Mouse (Mus musculus): ENCODE measurements around the gene Ergic1.

The Ergic1 gene

GRCm38 (mm10) chr17:26561290-26561640, at the start of gene Ergic1:
Gene Ergic1, plus strand, starts transcription at chr17:26561489.
- no peaks in the 10 kb centered on the region for H3K36me3 ChIP-seq (ENCODE audit: control insufficient read depth, insufficient read depth, low read length, poor library complexity, severe bottlenecking)

GRCm38 (mm10) chr17:26511816-26512774, 49.2 kb upstream of the Ergic1 start:
- Histone ChIP-seq H3K27me3 (ENCODE audit: control insufficient read depth, insufficient read depth, low read length, poor library complexity, severe bottlenecking) (no peaks in the 10 kb centered on the region), H3K36me3 (ENCODE audit: control insufficient read depth, insufficient read depth, low read length, poor library complexity, severe bottlenecking) (no peaks in the 10 kb centered on the region)
- no peak for DNase-seq (ENCODE audit: low read depth, low spot score)

More at GRCm38 (mm10) chr17:26561290-26561640, at the start of gene Ergic1:
- no peaks in the 10 kb centered on the region for H3K27me3 ChIP-seq (ENCODE audit: control insufficient read depth, insufficient read depth, low read length, poor library complexity, severe bottlenecking)
- DNase-seq (ENCODE audit: low read depth, low spot score) = peak; percentile 82

DNA sequence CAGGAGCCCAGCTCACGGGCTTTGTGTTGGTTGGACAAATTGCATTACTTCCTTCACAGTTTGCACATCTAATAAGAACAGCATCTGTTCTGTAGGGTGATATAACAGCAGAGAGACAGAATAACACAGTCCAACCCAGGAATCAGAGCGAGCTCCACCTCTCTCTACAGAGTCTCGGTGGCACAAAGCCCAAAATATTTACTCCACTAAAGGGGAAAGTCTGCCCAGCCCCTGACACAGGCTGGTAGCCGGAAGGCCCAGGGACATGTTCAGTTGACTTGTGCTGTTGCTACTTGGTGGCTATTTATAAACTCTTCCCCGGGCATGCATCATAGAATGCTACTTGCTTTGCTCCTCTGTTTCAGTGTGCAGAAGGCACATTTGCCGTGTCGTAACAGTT, 48.3 kb upstream of the Ergic1 start:
- H3K27me3 ChIP-seq (ENCODE audit: control insufficient read depth, insufficient read depth, low read length, poor library complexity, severe bottlenecking) = no peaks in the 10 kb centered on the region
- no peaks in the 10 kb centered on the region for H3K36me3 ChIP-seq (ENCODE audit: control insufficient read depth, insufficient read depth, low read length, poor library complexity, severe bottlenecking)
- no peak for DNase-seq (ENCODE audit: low read depth, low spot score)

- no peaks in the 10 kb centered on the region for H3K27me3 ChIP-seq (ENCODE audit: control insufficient read depth, insufficient read depth, low read length, poor library complexity, severe bottlenecking)
- DNase-seq (ENCODE audit: low read depth, low spot score) = no peak
- H3K36me3 ChIP-seq (ENCODE audit: control insufficient read depth, insufficient read depth, low read length, poor library complexity, severe bottlenecking) = no peaks in the 10 kb centered on the region
These were observed 47.6 kb upstream of the Ergic1 start for GRCm38 (mm10) chr17:26513459-26514290.

GRCm38 (mm10) chr17:26514581-26515030, 46.7 kb upstream of the Ergic1 start:
- no peak for DNase-seq (ENCODE audit: low read depth, low spot score)
- Histone ChIP-seq H3K27me3 (ENCODE audit: control insufficient read depth, insufficient read depth, low read length, poor library complexity, severe bottlenecking) (no peaks in the 10 kb centered on the region), H3K36me3 (ENCODE audit: control insufficient read depth, insufficient read depth, low read length, poor library complexity, severe bottlenecking) (no peaks in the 10 kb centered on the region)

DNA sequence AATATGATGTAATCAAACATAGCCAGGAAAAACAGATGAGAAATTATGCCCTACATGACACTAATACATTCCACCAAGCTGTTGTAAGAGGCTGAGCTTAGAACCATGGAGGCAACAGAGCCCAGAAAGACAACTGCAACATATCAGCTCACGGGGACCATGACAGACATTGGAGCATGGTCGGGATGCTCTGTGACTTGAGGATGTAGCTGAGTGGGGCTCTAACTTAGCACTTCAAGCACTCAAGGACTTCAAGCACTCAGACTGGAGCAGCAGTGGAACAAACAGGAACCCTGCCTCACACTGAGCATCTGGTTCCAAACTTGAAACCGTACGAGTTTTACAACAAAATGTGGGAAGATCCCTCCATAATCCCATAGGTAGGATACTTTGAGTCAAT, 45.6 kb upstream of the Ergic1 start:
- H3K27me3 ChIP-seq (ENCODE audit: control insufficient read depth, insufficient read depth, low read length, poor library complexity, severe bottlenecking) = no peaks in the 10 kb centered on the region
- H3K36me3 ChIP-seq (ENCODE audit: control insufficient read depth, insufficient read depth, low read length, poor library complexity, severe bottlenecking) = no peaks in the 10 kb centered on the region
- DNase-seq (ENCODE audit: low read depth, low spot score) = no peak

GRCm38 (mm10) chr17:26518306-26518705, 43.0 kb upstream of the Ergic1 start:
- DNase-seq (ENCODE audit: low read depth, low spot score) = no peak
- no peaks in the 10 kb centered on the region for H3K36me3 ChIP-seq (ENCODE audit: control insufficient read depth, insufficient read depth, low read length, poor library complexity, severe bottlenecking)
- no peaks in the 10 kb centered on the region for H3K27me3 ChIP-seq (ENCODE audit: control insufficient read depth, insufficient read depth, low read length, poor library complexity, severe bottlenecking)

GRCm38 (mm10) chr17:26522711-26523110, 38.6 kb upstream of the Ergic1 start:
- Histone ChIP-seq H3K36me3 (ENCODE audit: control insufficient read depth, insufficient read depth, low read length, poor library complexity, severe bottlenecking) (no peaks in the 10 kb centered on the region), H3K27me3 (ENCODE audit: control insufficient read depth, insufficient read depth, low read length, poor library complexity, severe bottlenecking) (no peaks in the 10 kb centered on the region)
- no peak for DNase-seq (ENCODE audit: low read depth, low spot score)

GRCm38 (mm10) chr17:26524316-26524715, 37.0 kb upstream of the Ergic1 start:
- no peaks in the 10 kb centered on the region for H3K27me3 ChIP-seq (ENCODE audit: control insufficient read depth, insufficient read depth, low read length, poor library complexity, severe bottlenecking)
- DNase-seq (ENCODE audit: low read depth, low spot score) = no peak
- H3K36me3 ChIP-seq (ENCODE audit: control insufficient read depth, insufficient read depth, low read length, poor library complexity, severe bottlenecking) = no peaks in the 10 kb centered on the region

- Histone ChIP-seq H3K36me3 (ENCODE audit: control insufficient read depth, insufficient read depth, low read length, poor library complexity, severe bottlenecking) (no peaks in the 10 kb centered on the region), H3K27me3 (ENCODE audit: control insufficient read depth, insufficient read depth, low read length, poor library complexity, severe bottlenecking) (no peaks in the 10 kb centered on the region)
- DNase-seq (ENCODE audit: low read depth, low spot score) = no peak
These were observed 36.5 kb upstream of the Ergic1 start for GRCm38 (mm10) chr17:26524801-26525200.

DNA sequence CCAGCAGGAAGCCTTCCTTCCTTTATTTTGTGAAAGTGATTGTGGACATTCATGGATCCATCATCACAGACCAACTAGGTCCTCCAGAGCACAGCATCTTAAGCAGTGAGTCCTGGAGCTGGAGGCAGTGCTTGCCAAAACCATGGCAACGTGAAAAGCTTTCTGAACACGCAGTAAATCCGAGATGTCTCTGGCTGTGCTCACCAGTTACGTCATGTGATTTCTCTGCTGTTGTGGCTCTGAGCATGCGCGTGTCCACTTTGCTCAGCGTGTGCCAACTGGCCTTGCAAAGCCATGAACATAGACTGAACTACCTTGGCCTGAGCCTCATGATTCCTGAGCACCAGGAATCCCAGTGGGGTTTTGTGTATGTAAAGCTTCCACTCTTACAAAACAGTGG, 36.0 kb upstream of the Ergic1 start:
- no peaks in the 10 kb centered on the region for H3K27me3 ChIP-seq (ENCODE audit: control insufficient read depth, insufficient read depth, low read length, poor library complexity, severe bottlenecking)
- DNase-seq (ENCODE audit: low read depth, low spot score) = no peak
- H3K36me3 ChIP-seq (ENCODE audit: control insufficient read depth, insufficient read depth, low read length, poor library complexity, severe bottlenecking) = no peaks in the 10 kb centered on the region

- Histone ChIP-seq H3K36me3 (ENCODE audit: control insufficient read depth, insufficient read depth, low read length, poor library complexity, severe bottlenecking) (no peaks in the 10 kb centered on the region), H3K27me3 (ENCODE audit: control insufficient read depth, insufficient read depth, low read length, poor library complexity, severe bottlenecking) (no peaks in the 10 kb centered on the region)
- DNase-seq (ENCODE audit: low read depth, low spot score) = no peak
These were observed 34.0 kb upstream of the Ergic1 start for GRCm38 (mm10) chr17:26527291-26527690.

- no peak for DNase-seq (ENCODE audit: low read depth, low spot score)
- Histone ChIP-seq H3K36me3 (ENCODE audit: control insufficient read depth, insufficient read depth, low read length, poor library complexity, severe bottlenecking) (no peaks in the 10 kb centered on the region), H3K27me3 (ENCODE audit: control insufficient read depth, insufficient read depth, low read length, poor library complexity, severe bottlenecking) (no peaks in the 10 kb centered on the region)
These were observed 32.5 kb upstream of the Ergic1 start for GRCm38 (mm10) chr17:26528751-26529150.

DNA sequence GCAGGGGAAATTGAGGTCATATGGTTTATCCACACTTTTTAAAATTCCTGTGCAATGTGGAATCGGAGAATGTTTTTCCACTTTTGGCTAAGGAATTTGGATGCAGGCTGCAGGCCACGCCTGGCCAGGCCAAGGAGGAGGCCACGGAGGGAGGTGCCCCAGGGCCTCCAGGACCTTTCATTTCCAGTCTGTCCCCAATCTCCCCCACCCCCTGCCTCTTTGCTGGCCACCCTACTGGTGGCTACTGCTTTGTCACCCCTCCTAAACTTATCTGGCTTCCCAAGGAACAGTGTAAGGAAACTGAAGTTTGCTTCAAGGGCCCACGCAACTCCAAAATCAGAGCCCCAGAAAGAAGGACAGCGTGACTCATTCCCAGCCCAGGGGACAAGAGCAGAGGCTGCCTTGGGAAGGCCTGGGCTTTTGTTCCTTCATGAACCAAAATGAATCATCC, 31.5 kb upstream of the Ergic1 start:
- H3K36me3 ChIP-seq (ENCODE audit: control insufficient read depth, insufficient read depth, low read length, poor library complexity, severe bottlenecking) = no peaks in the 10 kb centered on the region
- no peak for DNase-seq (ENCODE audit: low read depth, low spot score)
- H3K27me3 ChIP-seq (ENCODE audit: control insufficient read depth, insufficient read depth, low read length, poor library complexity, severe bottlenecking) = no peaks in the 10 kb centered on the region

GRCm38 (mm10) chr17:26530590-26531081, 30.7 kb upstream of the Ergic1 start:
- Histone ChIP-seq H3K36me3 (ENCODE audit: control insufficient read depth, insufficient read depth, low read length, poor library complexity, severe bottlenecking) (no peaks in the 10 kb centered on the region), H3K27me3 (ENCODE audit: control insufficient read depth, insufficient read depth, low read length, poor library complexity, severe bottlenecking) (no peaks in the 10 kb centered on the region)
- DNase-seq (ENCODE audit: low read depth, low spot score) = peak; percentile 50

All from splenic B cell, adult 2 months (primary cell).